Mouse (Mus musculus): ENCODE measurements at regions not wholly inside any gene's neighbourhood (a gene's known extent, or its start where the extent isn't known, plus 50 kb on each side); places are given as distances from the start of the nearest gene placed in this dataset.

- ATAC-seq (ENCODE audit: low FRiP score, low read depth) (no peak), DNase-seq (ENCODE audit: low spot score) (no peak)
- 65% methylated on average over 3 of the region's 3 CpGs for WGBS
- H3K27ac ChIP-seq (replicated peaks; ENCODE audit: low read depth, low read length), result no peak overlapping the region
- no peak overlapping the region for H3K4me2 ChIP-seq (replicated peaks; ENCODE audit: low read depth, low read length, severe bottlenecking)
- no peak overlapping the region for H3K4me3 ChIP-seq (replicated peaks; ENCODE audit: low read length)
- no peak for TF ChIP-seq POLR2A (IDR thresholded peaks at IDR 0.05; ENCODE audit: borderline replicate concordance, extremely low read depth, insufficient read depth, insufficient read length)
- H3K9me3 ChIP-seq (ENCODE audit: control insufficient read depth, low read length), result no peaks in the 10 kb centered on the region
- H3K9ac ChIP-seq (ENCODE audit: low read depth, low read length, severe bottlenecking), result no peak overlapping the region
- H3K36me3 ChIP-seq (ENCODE audit: control insufficient read depth, insufficient read depth, low read length), result no peaks in the 10 kb centered on the region
- H3K4me1 ChIP-seq (ENCODE audit: control insufficient read depth, insufficient read depth, low read length), result no peaks in the 10 kb centered on the region
- H3K27me3 ChIP-seq (ENCODE audit: control insufficient read depth, insufficient read depth, low read length), result no peaks in the 10 kb centered on the region
These were observed 134.7 kb upstream of the Hcn1 start for GRCm38 (mm10) chr13:117467407-117467806.

GRCm38 (mm10) chr13:117472726-117473125 is 129.4 kb upstream of the Hcn1 start:
- TF ChIP-seq POLR2A (IDR thresholded peaks at IDR 0.05; ENCODE audit: borderline replicate concordance, extremely low read depth, insufficient read depth, insufficient read length), result no peak
- no peaks in the 10 kb centered on the region for H3K36me3 ChIP-seq (ENCODE audit: control insufficient read depth, insufficient read depth, low read length)
- whole genome bisulfite sequencing, result 71% methylated on average over 5 of the region's 5 CpGs

DNA sequence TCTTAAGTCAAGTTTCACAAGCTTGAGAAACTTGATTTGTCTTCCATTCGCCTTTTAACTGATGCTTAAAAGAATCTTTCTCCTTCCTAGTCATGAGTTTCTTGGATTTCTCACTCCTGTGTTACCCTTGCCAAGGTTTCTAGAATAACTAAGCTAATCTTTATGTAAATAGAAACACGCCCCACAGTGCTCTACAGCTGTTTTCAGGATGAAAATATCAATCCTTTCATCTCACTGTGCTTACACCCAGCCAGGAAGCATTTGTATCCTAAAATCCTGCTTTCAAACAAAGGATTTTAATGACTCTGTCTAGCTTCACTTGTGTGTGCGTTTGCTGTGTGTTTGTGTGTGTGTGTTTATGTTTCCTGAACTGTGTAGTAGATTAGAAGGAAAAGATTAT is 119.5 kb upstream of the Hcn1 start:
- Histone ChIP-seq H3K4me2 (replicated peaks; ENCODE audit: low read depth, low read length, severe bottlenecking) (no peak overlapping the region), H3K4me3 (replicated peaks; ENCODE audit: low read length) (no peak overlapping the region), H3K9ac (ENCODE audit: low read depth, low read length, severe bottlenecking) (no peak overlapping the region), H3K27me3 (ENCODE audit: control insufficient read depth, insufficient read depth, low read length) (no peaks in the 10 kb centered on the region), H3K36me3 (ENCODE audit: control insufficient read depth, insufficient read depth, low read length) (no peaks in the 10 kb centered on the region), H3K27ac (replicated peaks; ENCODE audit: low read depth, low read length) (no peak overlapping the region), H3K9me3 (ENCODE audit: control insufficient read depth, low read length) (no peaks in the 10 kb centered on the region), H3K4me1 (ENCODE audit: control insufficient read depth, insufficient read depth, low read length) (no peaks in the 10 kb centered on the region)
- no peak for DNase-seq (ENCODE audit: low spot score)
- TF ChIP-seq POLR2A (IDR thresholded peaks at IDR 0.05; ENCODE audit: borderline replicate concordance, extremely low read depth, insufficient read depth, insufficient read length), result no peak
- 29% methylated on average over 3 of the region's 3 CpGs for WGBS
- no peak for ATAC-seq (ENCODE audit: low FRiP score, low read depth)

More at GRCm38 (mm10) chr13:117472726-117473125, 129.4 kb upstream of the Hcn1 start:
- Histone ChIP-seq H3K4me3 (replicated peaks; ENCODE audit: low read length) (no peak overlapping the region), H3K9me3 (ENCODE audit: control insufficient read depth, low read length) (no peaks in the 10 kb centered on the region), H3K27ac (replicated peaks; ENCODE audit: low read depth, low read length) (no peak overlapping the region), H3K27me3 (ENCODE audit: control insufficient read depth, insufficient read depth, low read length) (no peaks in the 10 kb centered on the region), H3K9ac (ENCODE audit: low read depth, low read length, severe bottlenecking) (no peak overlapping the region), H3K4me1 (ENCODE audit: control insufficient read depth, insufficient read depth, low read length) (no peaks in the 10 kb centered on the region), H3K4me2 (replicated peaks; ENCODE audit: low read depth, low read length, severe bottlenecking) (no peak overlapping the region)
- DNase-seq (ENCODE audit: low spot score) (no peak), ATAC-seq (ENCODE audit: low FRiP score, low read depth) (no peak)

GRCm38 (mm10) chr13:117508746-117509145 is 93.4 kb upstream of the Hcn1 start:
- H3K36me3 ChIP-seq (ENCODE audit: control insufficient read depth, insufficient read depth, low read length), result no peaks in the 10 kb centered on the region
- DNase-seq (ENCODE audit: low spot score) (no peak), ATAC-seq (ENCODE audit: low FRiP score, low read depth) (no peak)
- WGBS, result 91% methylated on average over 4 of the region's 4 CpGs
- no peaks in the 10 kb centered on the region for H3K9me3 ChIP-seq (ENCODE audit: control insufficient read depth, low read length)
- no peak overlapping the region for H3K4me3 ChIP-seq (replicated peaks; ENCODE audit: low read length)
- H3K27me3 ChIP-seq (ENCODE audit: control insufficient read depth, insufficient read depth, low read length), result no peaks in the 10 kb centered on the region
- no peaks in the 10 kb centered on the region for H3K4me1 ChIP-seq (ENCODE audit: control insufficient read depth, insufficient read depth, low read length)
- H3K27ac ChIP-seq (replicated peaks; ENCODE audit: low read depth, low read length), result no peak overlapping the region
- H3K4me2 ChIP-seq (replicated peaks; ENCODE audit: low read depth, low read length, severe bottlenecking), result no peak overlapping the region
- TF ChIP-seq POLR2A (IDR thresholded peaks at IDR 0.05; ENCODE audit: borderline replicate concordance, extremely low read depth, insufficient read depth, insufficient read length), result no peak
- no peak overlapping the region for H3K9ac ChIP-seq (ENCODE audit: low read depth, low read length, severe bottlenecking)

DNA sequence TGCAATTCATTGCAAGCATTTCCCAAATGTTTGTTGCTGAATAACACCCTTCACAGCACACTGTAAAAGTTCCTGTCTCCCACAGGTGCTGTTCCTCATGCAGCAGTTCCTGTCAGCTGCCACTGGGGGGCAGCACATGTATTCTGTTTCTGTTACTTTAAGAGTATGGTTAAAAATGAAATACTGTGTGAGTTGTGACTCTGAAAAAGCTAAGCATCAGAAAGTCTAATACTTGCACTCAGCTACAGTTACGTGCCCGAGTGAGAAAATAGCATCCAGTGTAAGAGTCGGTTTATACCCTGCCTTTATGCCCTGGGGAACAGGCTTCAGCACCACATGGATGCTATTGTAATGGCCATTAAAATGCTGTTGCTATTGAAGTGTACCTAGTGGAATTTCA is 52.0 kb upstream of the Hcn1 start:
- no peak overlapping the region for H3K27ac ChIP-seq (replicated peaks; ENCODE audit: low read depth, low read length)
- no peaks in the 10 kb centered on the region for H3K4me1 ChIP-seq (ENCODE audit: control insufficient read depth, insufficient read depth, low read length)
- no peak overlapping the region for H3K4me3 ChIP-seq (replicated peaks; ENCODE audit: low read length)
- H3K9me3 ChIP-seq (ENCODE audit: control insufficient read depth, low read length), result no peaks in the 10 kb centered on the region
- no peaks in the 10 kb centered on the region for H3K27me3 ChIP-seq (ENCODE audit: control insufficient read depth, insufficient read depth, low read length)
- 24% methylated on average over 3 of the region's 3 CpGs for WGBS
- ATAC-seq (ENCODE audit: low FRiP score, low read depth), result no peak
- no peak overlapping the region for H3K9ac ChIP-seq (ENCODE audit: low read depth, low read length, severe bottlenecking)
- no peak for TF ChIP-seq POLR2A (IDR thresholded peaks at IDR 0.05; ENCODE audit: borderline replicate concordance, extremely low read depth, insufficient read depth, insufficient read length)
- DNase-seq (ENCODE audit: low spot score), result peak; percentile 14
- no peak overlapping the region for H3K4me2 ChIP-seq (replicated peaks; ENCODE audit: low read depth, low read length, severe bottlenecking)
- H3K36me3 ChIP-seq (ENCODE audit: control insufficient read depth, insufficient read depth, low read length), result no peaks in the 10 kb centered on the region

All from limb, embryonic 14.5 days (tissue).